Mouse (Mus musculus) layer of hippocampus, postnatal 25 days (tissue): ENCODE measurements at regions not wholly inside any gene's neighbourhood (a gene's known extent, or its start where the extent isn't known, plus 50 kb on each side); places are given as distances from the start of the nearest gene placed in this dataset.

Experiments
- DNase-seq, 2 experiments: peaks; one replicate each; pipeline ENCODE4 v3.0.0; 2022; ENCODE audit warnings: mixed read lengths in 2 of 2, low spot score in 1 of 2; ENCODE audit errors: extremely low spot score in 1 of 2

DNA sequence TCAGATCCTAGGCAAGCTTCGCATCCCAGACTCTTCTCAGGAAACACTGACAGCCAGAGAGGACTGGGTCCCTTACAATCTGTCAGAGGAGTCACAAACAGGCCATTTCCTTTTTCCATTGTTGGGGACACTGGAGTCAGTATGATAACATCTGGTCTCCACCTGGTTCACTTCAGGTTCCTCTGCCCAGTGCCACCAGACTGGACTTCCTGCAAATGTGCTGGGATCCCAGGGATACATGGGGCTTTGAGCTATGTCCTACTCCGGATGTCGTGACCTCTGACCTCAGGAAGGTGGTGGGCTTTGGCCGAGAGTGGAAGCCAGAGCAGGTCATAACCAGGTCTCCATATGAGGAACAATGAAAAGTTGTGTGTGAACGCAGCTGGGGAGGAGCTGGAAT, 96.0 kb upstream of the Sulf2 start:
- DNase-seq = no peak

GRCm38 (mm10) chr2:166250571-166250970, 95.1 kb upstream of the Sulf2 start:
- no peak for DNase-seq

- no peak for DNase-seq
Observed at GRCm38 (mm10) chr2:166249338-166249950, 94.0 kb upstream of the Sulf2 start.

GRCm38 (mm10) chr2:166246401-166247189, 91.1 kb upstream of the Sulf2 start:
- DNase-seq = no peak

GRCm38 (mm10) chr2:166245219-166245618, 89.8 kb upstream of the Sulf2 start:
- DNase-seq = no peak

DNA sequence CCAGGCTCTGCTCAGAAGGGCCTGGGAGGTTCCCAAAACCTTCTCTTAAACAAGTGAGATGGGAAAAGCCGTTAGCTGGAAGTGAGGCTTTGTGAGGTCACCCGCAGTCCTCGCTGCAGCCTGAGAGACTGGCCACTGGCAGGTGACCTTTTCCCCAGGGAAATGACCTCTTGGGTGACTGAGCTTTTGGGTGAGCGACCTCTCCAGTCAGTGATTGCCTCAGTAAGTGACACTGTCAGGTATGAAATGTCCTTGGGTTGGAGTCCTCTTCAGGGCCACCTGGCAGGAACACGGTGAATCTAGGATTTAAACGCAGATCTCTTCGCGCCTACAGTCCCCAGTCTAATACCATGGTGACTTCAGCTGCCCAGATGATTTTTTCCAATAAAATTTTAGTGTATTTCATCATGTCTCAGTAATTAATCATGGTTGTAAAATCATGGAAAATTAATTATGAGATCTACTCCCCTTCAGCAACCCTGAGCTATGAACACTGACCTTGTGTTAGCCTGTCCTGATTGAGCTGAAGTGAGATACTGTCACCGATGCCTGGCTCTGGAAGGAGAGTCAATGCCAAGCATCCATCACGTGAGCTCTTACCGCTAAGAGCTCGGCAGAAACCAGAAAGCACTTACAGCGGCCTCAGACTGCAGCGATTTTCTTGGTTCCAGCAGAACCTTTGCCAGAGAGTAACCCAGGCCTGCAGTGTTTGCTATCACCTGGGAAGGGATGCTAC, 87.5 kb upstream of the Sulf2 start:
- DNase-seq = no peak

DNA sequence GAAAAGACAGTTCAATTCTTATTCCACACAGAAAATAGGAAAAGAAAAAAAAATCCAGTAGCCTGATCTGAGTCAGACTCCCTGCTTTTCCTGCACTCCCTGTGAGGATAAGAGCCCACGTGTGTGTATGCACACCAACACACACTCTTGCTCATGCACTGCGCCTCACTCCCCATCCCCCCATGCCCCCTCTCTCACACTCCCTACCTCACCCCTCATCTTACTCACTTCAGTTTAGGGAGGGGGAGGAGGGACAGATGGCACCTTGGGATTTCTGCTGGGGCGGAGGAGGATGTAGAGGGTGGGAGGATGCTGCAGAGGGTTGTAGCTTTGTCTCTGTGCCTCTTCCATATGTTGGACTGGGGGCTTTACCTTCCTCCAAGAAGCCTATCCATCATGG, 85.8 kb upstream of the Sulf2 start:
- peak in 1 of 2 experiments; percentile 27 for DNase-seq

- DNase-seq = no peak
Observed at GRCm38 (mm10) chr2:166240056-166240455, 84.6 kb upstream of the Sulf2 start.

DNA sequence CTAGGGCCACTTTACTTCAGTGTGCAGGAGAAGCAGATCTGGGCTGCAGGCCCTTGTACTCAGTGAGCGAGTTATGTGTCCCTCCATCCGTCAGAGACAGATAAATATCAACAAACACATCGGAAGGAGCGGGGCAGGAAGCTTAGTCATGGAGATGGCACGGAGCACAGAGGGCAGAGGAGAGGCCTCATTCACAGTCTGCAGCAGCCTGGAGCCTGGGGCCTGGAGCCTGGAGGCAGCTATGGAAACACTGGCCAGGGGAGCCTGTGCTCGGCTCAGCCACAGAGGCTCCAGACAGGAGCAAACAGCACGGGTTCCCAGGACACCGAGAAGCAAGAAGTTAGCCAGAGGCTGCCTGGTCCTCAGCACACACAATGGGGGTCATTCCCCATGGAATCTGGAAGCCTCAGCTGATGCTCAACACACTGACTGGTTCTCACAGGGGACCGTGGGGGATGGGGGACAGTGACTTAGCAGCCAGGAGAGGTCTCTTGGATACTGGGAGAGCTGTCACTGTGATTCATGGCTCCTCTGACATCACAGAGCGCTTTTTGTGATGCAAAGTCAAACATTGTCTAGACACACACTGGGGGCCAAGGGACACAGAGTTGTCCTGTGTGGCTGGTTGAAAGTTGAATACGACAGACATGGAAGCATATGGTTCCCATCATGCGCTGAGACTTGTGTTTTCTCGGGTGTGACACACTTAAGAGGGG, 82.2 kb upstream of the Sulf2 start:
- no peak for DNase-seq

- no peak for DNase-seq
Observed at GRCm38 (mm10) chr2:166236102-166236501, 80.6 kb upstream of the Sulf2 start.

DNA sequence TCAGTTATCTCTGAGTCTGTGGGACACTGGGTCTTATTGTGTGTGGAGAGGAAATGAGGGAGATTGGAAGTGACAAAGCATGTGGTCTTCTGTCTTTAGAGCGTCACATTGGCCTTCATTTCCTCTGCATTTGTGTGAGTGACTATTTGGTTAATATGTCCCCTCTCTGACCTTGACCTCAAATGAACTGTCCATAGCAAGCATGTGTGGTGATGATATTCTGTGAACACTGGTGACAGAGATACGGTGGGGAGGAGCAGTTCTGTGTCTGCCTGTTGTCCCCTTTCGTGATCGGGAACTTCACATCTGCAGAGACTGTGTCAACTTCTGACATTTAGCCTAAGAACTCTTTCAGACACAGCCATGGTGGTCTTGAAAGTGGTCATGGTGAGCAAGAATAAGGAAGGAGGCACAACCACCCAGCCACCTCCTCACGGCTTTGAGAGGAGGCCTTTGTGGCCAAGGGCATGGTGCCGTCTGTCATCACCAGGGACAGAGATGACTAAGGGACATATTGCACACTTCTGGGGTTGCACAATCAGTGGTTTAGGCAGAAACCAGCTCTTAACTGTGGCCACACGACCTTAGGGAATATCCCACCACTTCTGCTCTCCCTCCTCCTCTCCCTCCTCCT, 79.2 kb upstream of the Sulf2 start:
- no peak for DNase-seq

DNA sequence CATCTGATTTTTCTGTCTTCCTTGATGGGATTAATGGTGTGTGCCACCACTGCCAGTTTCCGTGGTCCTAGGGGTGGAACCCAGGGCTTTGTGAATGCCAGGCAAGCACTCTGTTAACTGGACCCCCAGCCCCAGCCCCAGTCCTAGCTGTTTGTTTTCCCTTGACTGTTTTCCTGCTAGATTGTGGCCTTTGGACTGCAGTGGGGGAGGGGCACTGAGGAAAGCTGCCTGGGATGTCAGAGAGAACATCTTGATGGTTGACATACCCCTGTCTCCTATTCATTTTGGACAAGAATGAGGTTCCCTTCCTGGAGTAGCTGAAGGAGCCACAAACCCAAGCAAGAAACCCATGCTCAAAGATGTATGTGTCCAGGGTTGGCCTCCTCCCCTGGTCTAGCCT, 77.8 kb upstream of the Sulf2 start:
- no peak for DNase-seq

DNA sequence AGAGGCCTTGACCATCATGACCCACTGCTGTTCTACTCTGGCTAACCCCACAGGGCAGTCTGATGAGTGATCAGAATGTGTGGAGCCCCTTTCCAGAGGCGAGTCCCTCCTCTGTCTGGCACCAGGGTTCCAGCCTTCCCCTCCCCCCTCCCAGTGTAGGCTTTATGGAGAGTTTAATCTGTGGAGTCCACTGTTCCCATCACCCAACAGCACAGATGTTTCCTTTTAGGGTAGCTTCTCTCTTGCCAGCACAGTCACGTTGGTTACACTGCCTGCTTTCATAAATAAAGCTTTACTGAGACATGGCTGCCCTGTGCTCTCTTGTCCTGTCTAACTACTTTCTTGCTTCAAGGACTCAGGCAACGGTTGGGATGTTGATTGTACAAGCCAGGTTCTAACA, 76.9 kb upstream of the Sulf2 start:
- DNase-seq = no peak

DNA sequence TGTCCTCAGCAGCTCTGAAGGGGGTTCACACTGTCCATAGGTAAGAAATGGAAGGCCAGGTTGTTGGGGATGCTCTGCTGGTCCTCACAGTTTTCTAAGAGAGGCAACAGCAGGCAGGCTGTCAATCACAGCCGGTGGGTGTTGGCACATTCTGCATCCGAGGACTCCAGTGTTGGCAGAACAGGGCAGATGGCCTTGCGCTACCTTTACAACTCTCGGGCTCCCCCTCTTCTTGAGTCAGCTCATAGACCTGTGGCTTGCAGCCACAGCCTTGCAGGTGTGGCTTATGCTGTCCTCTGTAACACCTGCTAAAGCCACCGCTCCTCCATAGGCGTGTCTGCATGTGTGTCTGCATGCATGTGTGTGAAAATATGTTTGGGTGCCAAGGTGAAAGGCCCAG, 75.2 kb upstream of the Sulf2 start:
- DNase-seq = no peak

- no peak for DNase-seq
Observed at GRCm38 (mm10) chr2:166228356-166228755, 72.9 kb upstream of the Sulf2 start.

GRCm38 (mm10) chr2:166227496-166227895, 72.0 kb upstream of the Sulf2 start:
- DNase-seq = no peak

- no peak for DNase-seq
Observed at GRCm38 (mm10) chr2:166226929-166227328, 71.5 kb upstream of the Sulf2 start.

DNA sequence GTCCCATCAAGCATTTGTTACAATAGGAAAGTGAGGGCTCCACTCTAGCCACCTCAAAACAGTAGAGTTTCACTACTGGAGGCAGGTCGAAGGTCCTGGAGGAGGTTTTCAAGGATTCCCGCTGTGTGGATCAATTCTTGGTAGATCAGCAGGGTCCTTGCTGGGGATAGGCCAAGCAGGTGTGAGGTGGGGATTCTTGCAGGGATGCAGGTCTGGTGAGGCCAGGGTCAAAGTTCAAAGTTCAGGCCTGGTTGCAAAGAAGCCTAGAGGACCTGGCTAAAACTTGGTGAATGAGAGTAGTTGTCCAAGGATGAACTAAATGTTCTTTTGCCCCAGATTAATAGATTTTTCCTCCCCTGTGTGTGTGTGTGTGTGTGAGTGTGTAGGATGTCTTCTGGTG, 70.9 kb upstream of the Sulf2 start:
- DNase-seq = no peak

- no peak for DNase-seq
Observed at GRCm38 (mm10) chr2:166225354-166225753, 69.9 kb upstream of the Sulf2 start.

- no peak for DNase-seq
Observed at GRCm38 (mm10) chr2:166218783-166219182, 63.3 kb upstream of the Sulf2 start.

DNA sequence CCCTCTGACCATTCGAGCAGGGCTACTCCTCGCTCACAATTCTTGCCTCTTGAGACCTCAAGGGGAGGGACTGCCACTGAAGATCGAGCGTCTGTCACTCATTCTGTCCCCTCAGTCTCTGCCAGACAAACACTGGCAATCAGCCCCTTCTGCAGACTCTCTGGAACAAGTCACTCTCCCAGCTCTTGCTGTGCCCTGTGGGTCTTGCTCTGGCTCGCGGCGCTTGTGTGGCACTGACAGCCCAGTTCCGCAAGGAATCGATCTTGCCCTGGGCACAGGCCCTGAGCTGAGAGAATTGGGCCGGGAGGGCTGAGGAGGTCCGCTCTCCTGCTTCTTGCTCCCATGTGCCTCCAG, 61.0 kb upstream of the Sulf2 start:
- DNase-seq = no peak
